Mouse (Mus musculus) MEL (cell line): Measurements from ENCODE around the gene Otud5. TPM values are rescaled to one million over a fixed set of nuclear protein-coding genes. Genes with fewer than 3 reads are reported as not detected.
A peak's percentile ranks its signal among the peaks of the same experiment; 100 is the strongest.

Experiments used
- DNase-seq: peaks from one replicate; pipeline ENCODE4 v3.0.0; 2011; ENCODE audit warnings: low read depth, low spot score
- H3K27ac ChIP-seq: 2 replicates; pipeline ENCODE4 v1.5.1; 2012; ENCODE audit warnings: low read depth, mild to moderate bottlenecking, control low read depth, low read length, moderate library complexity; ENCODE audit not compliant: control insufficient read depth
- H3K27me3 ChIP-seq, 2 experiments: fragments of 150-350 bp in 1 of 2; sonication (generic) in 1 of 2; 2 replicates each; pipeline ENCODE4 v1.6.1; 2012; ENCODE audit warnings: low read length in 2 of 2, mild to moderate bottlenecking in 2 of 2, improper control_type of control experiment in 1 of 2, moderate library complexity in 1 of 2; ENCODE audit not compliant: insufficient read depth in 2 of 2, control insufficient read depth in 1 of 2
- H3K36me3 ChIP-seq, 2 experiments: 2 replicates each; pipeline ENCODE4 v1.6.1; 2012 to 2014; ENCODE audit warnings: low read length in 2 of 2, improper control_type of control experiment in 1 of 2, inconsistent platforms in 1 of 2, mild to moderate bottlenecking in 1 of 2; ENCODE audit not compliant: insufficient read depth in 2 of 2, control insufficient read depth in 1 of 2
- H3K4me1 ChIP-seq, 2 experiments: fragments of 150-350 bp in 1 of 2; sonication (generic) in 1 of 2; 2 replicates each; pipeline ENCODE4 v1.6.1; 2012; ENCODE audit warnings: low read length in 2 of 2, improper control_type of control experiment in 1 of 2, mild to moderate bottlenecking in 1 of 2; ENCODE audit not compliant: insufficient read depth in 2 of 2, control insufficient read depth in 1 of 2
- H3K4me3 ChIP-seq, 2 experiments: fragments of 150-350 bp in 1 of 2; sonication (generic) in 1 of 2; 2 replicates each; pipeline ENCODE4 v1.5.1; 2012; ENCODE audit warnings: low read depth in 2 of 2, low read length in 2 of 2, mild to moderate bottlenecking in 2 of 2, moderate library complexity in 2 of 2, control low read depth in 1 of 2, improper control_type of control experiment in 1 of 2; ENCODE audit not compliant: control insufficient read depth in 1 of 2, insufficient read depth in 1 of 2
- H3K79me2 ChIP-seq: 2 replicates; pipeline ENCODE4 v1.6.1; 2012; ENCODE audit warnings: mild to moderate bottlenecking, low read length, moderate library complexity; ENCODE audit not compliant: control insufficient read depth, poor library complexity, insufficient read depth
- H3K9ac ChIP-seq: 2 replicates; pipeline ENCODE4 v1.6.1; 2012; ENCODE audit warnings: low read depth, mild to moderate bottlenecking, control low read depth, low read length, moderate library complexity; ENCODE audit not compliant: control insufficient read depth, poor library complexity, severe bottlenecking
- H3K9me3 ChIP-seq: fragments of 150-350 bp; sonication (generic); replicated peaks from 2 replicates; pipeline ENCODE4 v1.6.1; 2012; ENCODE audit warnings: mild to moderate bottlenecking, low read length, improper control_type of control experiment, moderate library complexity; ENCODE audit not compliant: insufficient read depth
- BHLHE40 ChIP-seq: IDR thresholded peaks from 2 replicates; pipeline ENCODE4 v1.6.1; 2012; ENCODE audit warnings: low read depth, mild to moderate bottlenecking, inconsistent platforms, low read length, improper control_type of control experiment, borderline replicate concordance
- CHD1 ChIP-seq: IDR thresholded peaks from 2 replicates; pipeline ENCODE4 v1.6.1; 2012; ENCODE audit warnings: low read depth, mild to moderate bottlenecking, inconsistent platforms, low read length, improper control_type of control experiment
- CTCF ChIP-seq, 3 experiments: IDR thresholded peaks in 2 of 3; conservative IDR thresholded peaks in 1 of 3; 2 replicates each; pipeline ENCODE4 v1.5.1; 2011 to 2012; ENCODE audit warnings: low read length in 3 of 3, low read depth in 2 of 3, mild to moderate bottlenecking in 2 of 3, improper control_type of control experiment in 1 of 3, inconsistent platforms in 1 of 3, mixed read lengths in 1 of 3, moderate library complexity in 1 of 3; ENCODE audit not compliant: control insufficient read depth in 1 of 3, insufficient read depth in 1 of 3, poor library complexity in 1 of 3, severe bottlenecking in 1 of 3
- ELF1 ChIP-seq: IDR thresholded peaks from 2 replicates; pipeline ENCODE4 v1.6.1; 2014; ENCODE audit warnings: low read depth, mild to moderate bottlenecking, inconsistent platforms, low read length, improper control_type of control experiment, moderate library complexity
- EP300 ChIP-seq, 2 experiments: IDR thresholded peaks; 2 replicates each; pipeline ENCODE4 v1.6.1; 2011; ENCODE audit warnings: improper control_type of control experiment in 2 of 2, low read length in 2 of 2, low read depth in 1 of 2, mild to moderate bottlenecking in 1 of 2
- ETS1 ChIP-seq: IDR thresholded peaks from 2 replicates; pipeline ENCODE4 v1.6.1; 2012; ENCODE audit warnings: low read depth, mild to moderate bottlenecking, inconsistent platforms, low read length, improper control_type of control experiment, moderate library complexity
- HCFC1 ChIP-seq: IDR thresholded peaks from 2 replicates; pipeline ENCODE4 v1.6.1; 2012; ENCODE audit warnings: low read depth, mild to moderate bottlenecking, inconsistent platforms, low read length, improper control_type of control experiment, moderate library complexity
- MAFK ChIP-seq: IDR thresholded peaks from 2 replicates; pipeline ENCODE4 v1.6.1; 2011; ENCODE audit warnings: low read depth, mild to moderate bottlenecking, low read length, improper control_type of control experiment, borderline replicate concordance
- MAZ ChIP-seq: IDR thresholded peaks from 2 replicates; pipeline ENCODE4 v1.6.1; 2012; ENCODE audit warnings: low read depth, mild to moderate bottlenecking, inconsistent platforms, low read length, improper control_type of control experiment
- MEF2A ChIP-seq: IDR thresholded peaks from 2 replicates; pipeline ENCODE4 v1.6.1; 2014; ENCODE audit warnings: low read depth, mild to moderate bottlenecking, inconsistent platforms, low read length, improper control_type of control experiment; ENCODE audit not compliant: poor library complexity, insufficient replicate concordance, severe bottlenecking; ENCODE audit errors: extremely low read depth
- MYB ChIP-seq: IDR thresholded peaks from 2 replicates; pipeline ENCODE4 v1.6.1; 2011; ENCODE audit warnings: mild to moderate bottlenecking, low read depth, low read length, improper control_type of control experiment
- MYC ChIP-seq: IDR thresholded peaks from 2 replicates; pipeline ENCODE4 v1.6.1; 2011; ENCODE audit warnings: low read depth, mild to moderate bottlenecking, low read length, improper control_type of control experiment, moderate library complexity
- POLR2A ChIP-seq, 2 experiments: IDR thresholded peaks; 2 replicates each; pipeline ENCODE4 v1.6.1; 2011 to 2012; ENCODE audit warnings: low read length in 2 of 2, mild to moderate bottlenecking in 2 of 2, control low read depth in 1 of 2, improper control_type of control experiment in 1 of 2, low read depth in 1 of 2, moderate library complexity in 1 of 2; ENCODE audit not compliant: control insufficient read depth in 1 of 2, insufficient read depth in 1 of 2, poor library complexity in 1 of 2
- POLR2AphosphoS5 ChIP-seq: IDR thresholded peaks from 2 replicates; pipeline ENCODE4 v1.6.1; 2012; ENCODE audit warnings: low read depth, borderline replicate concordance, mild to moderate bottlenecking, inconsistent platforms, low read length, moderate library complexity, mixed read lengths
- RAD21 ChIP-seq: IDR thresholded peaks from 2 replicates; pipeline ENCODE4 v1.6.1; 2011; ENCODE audit warnings: mild to moderate bottlenecking, low read depth, low read length, improper control_type of control experiment
- TAL1 ChIP-seq: IDR thresholded peaks from 2 replicates; pipeline ENCODE4 v1.6.1; 2012; ENCODE audit warnings: mild to moderate bottlenecking, inconsistent platforms, low read length, moderate library complexity, mixed read lengths
- TCF12 ChIP-seq: IDR thresholded peaks from 2 replicates; pipeline ENCODE4 v1.6.1; 2014; ENCODE audit warnings: low read depth, mild to moderate bottlenecking, inconsistent platforms, low read length, improper control_type of control experiment, moderate library complexity
- UBTF ChIP-seq: IDR thresholded peaks from 2 replicates; pipeline ENCODE4 v1.6.1; 2012; ENCODE audit warnings: low read depth, mild to moderate bottlenecking, inconsistent platforms, low read length, improper control_type of control experiment, moderate library complexity, borderline replicate concordance; ENCODE audit not compliant: insufficient read depth
- USF1 ChIP-seq: IDR thresholded peaks from 2 replicates; pipeline ENCODE4 v1.6.1; 2014; ENCODE audit warnings: low read depth, mild to moderate bottlenecking, inconsistent platforms, low read length, improper control_type of control experiment, moderate library complexity
- ZC3H11A ChIP-seq: IDR thresholded peaks from 2 replicates; pipeline ENCODE4 v1.6.1; 2012; ENCODE audit warnings: low read depth, mild to moderate bottlenecking, inconsistent platforms, low read length, improper control_type of control experiment
- ZKSCAN1 ChIP-seq: IDR thresholded peaks from 2 replicates; pipeline ENCODE4 v1.6.1; 2012; ENCODE audit warnings: low read depth, mild to moderate bottlenecking, inconsistent platforms, low read length, improper control_type of control experiment, moderate library complexity
- polyA plus RNA-seq, 2 experiments: library from polyadenylated mRNA; stranded (reverse) in 1 of 2; unstranded in 1 of 2; fragments of >175 nt in 1 of 2; fragments of >200 nt in 1 of 2; gene quantifications; 2 replicates each; pipeline versions ENCODE4 v1.2.1 to v1.2.4; 2012; ENCODE audit warnings: low replicate concordance in 2 of 2, low read depth in 1 of 2; ENCODE audit not compliant: insufficient read length in 2 of 2, insufficient read depth in 1 of 2, missing spikeins in 1 of 2
- total RNA-seq: library from RNA; depleted of rRNA; stranded (reverse); fragments of 300-350 nt; gene quantifications from 2 replicates; pipeline ENCODE4 v1.2.3, GENCODE M21; 2012

The Otud5 gene
- total and polyA plus RNA-seq, 3 experiments = 76.4 to 1,180 (median 197) TPM

DNA sequence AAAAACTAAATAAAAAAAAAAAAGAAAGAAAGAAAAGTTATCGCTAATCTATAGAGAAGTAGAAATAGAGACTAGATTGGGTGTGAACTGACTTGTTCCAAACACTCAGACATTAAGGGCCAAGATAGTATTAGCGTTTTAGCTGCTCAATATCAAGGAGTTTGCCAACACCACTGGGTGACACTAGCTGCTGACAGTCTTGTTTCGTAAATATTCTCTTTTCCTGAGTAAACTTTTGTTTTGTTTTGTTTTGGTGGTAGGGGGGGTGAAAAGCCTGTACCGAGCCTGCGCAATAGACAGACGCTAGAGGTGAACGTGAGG, 362 bp upstream of the Otud5 start (continued):
- TF ChIP-seq BHLHE40 (peak; percentile 64; the same call in 1 of the 2 replicates), TAL1 (no peak)

DNA sequence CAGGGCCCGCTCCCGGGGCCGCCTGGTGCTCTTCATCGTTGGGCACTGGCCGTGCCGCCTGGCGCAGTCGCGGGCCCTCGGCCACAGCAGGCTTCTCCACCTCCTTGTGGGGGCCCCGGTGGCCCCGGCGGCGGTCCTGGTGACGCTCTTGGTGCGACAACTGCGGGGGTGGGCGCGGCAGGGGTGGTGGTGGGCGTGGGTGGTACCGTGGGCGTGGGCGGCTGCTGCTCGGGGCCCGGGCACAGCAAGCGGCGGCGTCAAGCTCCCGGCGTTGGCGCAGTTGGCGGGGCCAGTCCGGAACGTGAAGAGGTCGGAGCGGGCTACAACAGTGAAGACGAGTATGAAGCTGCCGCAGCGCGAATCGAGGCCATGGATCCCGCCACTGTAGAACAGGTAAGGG, 1.2 kb downstream of the Otud5 start:
- H3K79me2 ChIP-seq = peaks cover 52% of the 10 kb centered on the region
- TF ChIP-seq ETS1 = no peak
- TF ChIP-seq CHD1 = 0 out of 2 replicates have a peak, but pooled peaks have one; percentile 61
- peaks cover 7 to 24% of the 10 kb centered on the region in 2 experiments for H3K4me1 ChIP-seq
- peak overlapping the region; percentile 58 to 90 for H3K4me3 ChIP-seq
- H3K9me3 ChIP-seq = no peaks in the 10 kb centered on the region
- peaks cover 2 to 36% of the 10 kb centered on the region in 2 experiments; a peak in 2 of 4 replicates for H3K36me3 ChIP-seq
- no peaks in the 10 kb centered on the region for H3K27me3 ChIP-seq
- peak overlapping the region; percentile 91 for H3K9ac ChIP-seq
- peak overlapping the region; percentile 79 for H3K27ac ChIP-seq
- DNase-seq = peak; percentile 61

DNA sequence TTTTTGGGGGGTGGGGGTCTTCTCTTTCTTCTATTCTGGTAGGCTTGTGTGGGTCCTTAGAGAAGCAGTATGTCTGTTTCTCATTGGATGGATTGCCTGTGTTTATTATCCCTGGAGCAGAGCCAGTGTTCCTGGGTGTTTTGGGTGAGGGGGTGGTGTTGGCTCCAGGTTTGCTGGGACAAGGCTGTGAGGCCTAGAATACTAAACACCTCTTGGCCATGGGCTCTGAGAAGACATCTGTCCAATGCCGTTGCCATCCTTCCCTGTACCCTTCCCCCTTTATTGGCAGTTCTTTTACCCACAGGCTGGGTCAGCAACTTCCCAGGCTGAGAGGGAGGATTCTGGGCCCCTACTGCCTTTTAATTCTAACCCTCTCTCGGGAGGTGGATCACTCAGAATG, 6.7 kb downstream of the Otud5 start:
- Histone ChIP-seq H3K4me3 (no peak overlapping the region), H3K27me3 (no peaks in the 10 kb centered on the region)
- no peak for TF ChIP-seq MEF2A
- no peak for TF ChIP-seq ZKSCAN1
- TF ChIP-seq MYB = no peak
- no peak for TF ChIP-seq ELF1
- no peak for TF ChIP-seq USF1
- TF ChIP-seq POLR2AphosphoS5 = no peak
- TF ChIP-seq HCFC1 = no peak
- TF ChIP-seq UBTF = no peak
- TF ChIP-seq EP300 (IDR thresholded peaks at IDR 0.05; ENCODE audit: low read depth in 1 of 2, low read length in 2 of 2) = no peak
- no peak for TF ChIP-seq BHLHE40
- no peak for TF ChIP-seq MAZ
- TF ChIP-seq ZC3H11A = no peak
- no peak for TF ChIP-seq MAFK
- no peak for TF ChIP-seq RAD21
- TF ChIP-seq CTCF (IDR thresholded peaks at IDR 0.05 in 2 of 3, conservative IDR thresholded peaks at IDR 0.05 in 1 of 3; ENCODE audit: control insufficient read depth in 1 of 3, insufficient read depth in 1 of 3, low read depth in 2 of 3, low read length in 3 of 3, poor library complexity in 1 of 3, severe bottlenecking in 1 of 3) = no peak
- no peak for TF ChIP-seq MYC
- no peak for TF ChIP-seq POLR2A (IDR thresholded peaks at IDR 0.05; ENCODE audit: control insufficient read depth in 1 of 2, insufficient read depth in 1 of 2, low read depth in 1 of 2, low read length in 2 of 2, poor library complexity in 1 of 2)
- no peak for TF ChIP-seq TCF12
- no peak for TF ChIP-seq TAL1
- TF ChIP-seq, all 39 proteins: peak for 0
- peaks cover 0 to 4% of the 10 kb centered on the region in 2 experiments; a peak in 1 of 4 replicates for H3K4me1 ChIP-seq
- H3K9ac ChIP-seq = no peak overlapping the region
- H3K27ac ChIP-seq = no peak overlapping the region
- H3K9me3 ChIP-seq = no peaks in the 10 kb centered on the region
- H3K79me2 ChIP-seq = peaks cover 52% of the 10 kb centered on the region
- DNase-seq = no peak
- H3K36me3 ChIP-seq = peaks cover 10 to 27% of the 10 kb centered on the region in 2 experiments
